11 mouse cellular contexts compared by ENCODE assay signal in genomic region chr11:116305423-116305822, GRCm38 (mm10). TPM values are rescaled to one million over a fixed set of nuclear protein-coding genes. Genes with fewer than 3 reads are reported as not detected.
DNase-seq lines count a peak whose midpoint lies in the region; ATAC-seq and TF ChIP-seq lines count a peak whose summit lies in the region.
"Had no signal": no experiment of that assay in that cellular context is flagged by ENCODE, and none has a peak within 500 bp of the region (broad histone marks: within the 10 kb centered on the region; RNA-seq: fewer than 3 reads in every experiment).

No protein-coding gene starts in this region.

- peaks cover 13% of the 10 kb centered on the region; the same call in 1 of the 2 replicates for H3K27me3 ChIP-seq in forebrain, embryonic 10.5 days (ENCODE audit: poor library complexity, severe bottlenecking)
- no peaks in the 10 kb centered on the region; the same call in 1 of the 2 replicates for H3K27me3 ChIP-seq in forebrain, embryonic 11.5 days (ENCODE audit: control insufficient read depth, insufficient read depth, low read length)
- no peaks in the 10 kb centered on the region for H3K27me3 ChIP-seq in neural tube, embryonic 11.5 days (ENCODE audit: control insufficient read depth, insufficient read depth, low read length)
- H3K27me3 ChIP-seq in liver, embryonic 13.5 days: no peaks in the 10 kb centered on the region
- no peaks in the 10 kb centered on the region for H3K27me3 ChIP-seq in stomach, postnatal 0 days (ENCODE audit: control insufficient read depth, insufficient read depth, low read length)

- peaks cover 13% of the 10 kb centered on the region for H3K4me1 ChIP-seq in forebrain, embryonic 10.5 days
- no peaks in the 10 kb centered on the region; the same call in 1 of the 2 replicates for H3K4me1 ChIP-seq in forebrain, embryonic 11.5 days (replicated peaks; ENCODE audit: control insufficient read depth, insufficient read depth, low read length)
- H3K4me1 ChIP-seq in neural tube, embryonic 11.5 days (ENCODE audit: control insufficient read depth, insufficient read depth, low read length): peaks cover 4% of the 10 kb centered on the region
- H3K4me1 ChIP-seq in liver, embryonic 13.5 days (replicated peaks): peaks cover 44% of the 10 kb centered on the region
- 0 out of 2 replicates have a peak, but pooled peaks cover 3% of the 10 kb centered on the region for H3K4me1 ChIP-seq in stomach, postnatal 0 days (replicated peaks; ENCODE audit: control insufficient read depth, insufficient read depth)

- H3K4me3 ChIP-seq in forebrain, embryonic 10.5 days: peak overlapping the region; percentile 82
- H3K4me3 ChIP-seq in forebrain, embryonic 11.5 days (ENCODE audit: low read depth, low read length): no peak overlapping the region; the same call in 1 of the 2 replicates
- no peak overlapping the region for H3K4me3 ChIP-seq in neural tube, embryonic 11.5 days (ENCODE audit: low read depth, low read length)
- peak overlapping the region; percentile 79; the same call in 1 of the 2 replicates for H3K4me3 ChIP-seq in liver, embryonic 13.5 days (replicated peaks)
- no peak overlapping the region for H3K4me3 ChIP-seq in stomach, postnatal 0 days (ENCODE audit: low read depth, low read length)

- no peak overlapping the region for H3K27ac ChIP-seq in forebrain, embryonic 10.5 days
- no peak overlapping the region for H3K27ac ChIP-seq in forebrain, embryonic 11.5 days (ENCODE audit: low read depth, low read length)
- no peak overlapping the region for H3K27ac ChIP-seq in neural tube, embryonic 11.5 days (ENCODE audit: low read depth, low read length)
- H3K27ac ChIP-seq in liver, embryonic 13.5 days: no peak overlapping the region
- no peak overlapping the region for H3K27ac ChIP-seq in stomach, postnatal 0 days (replicated peaks)

- no peak overlapping the region; the same call in 1 of the 2 replicates for H3K4me2 ChIP-seq in forebrain, embryonic 11.5 days (ENCODE audit: low read depth, low read length, severe bottlenecking)
- peak overlapping the region; percentile 56; the same call in 1 of the 2 replicates for H3K4me2 ChIP-seq in neural tube, embryonic 11.5 days (ENCODE audit: low read depth)
- peak overlapping the region; percentile 80 for H3K4me2 ChIP-seq in liver, embryonic 13.5 days
- peak overlapping the region; percentile 79; the same call in 1 of the 2 replicates for H3K4me2 ChIP-seq in stomach, postnatal 0 days (replicated peaks; ENCODE audit: low read depth)

- TF ChIP-seq EP300 in stomach, postnatal 0 days (optimal IDR thresholded peaks at IDR 0.05): no peak

- no peaks in the 10 kb centered on the region for H3K9me3 ChIP-seq in forebrain, embryonic 10.5 days
- no peaks in the 10 kb centered on the region for H3K9me3 ChIP-seq in forebrain, embryonic 11.5 days (ENCODE audit: control insufficient read depth, low read length)
- no peaks in the 10 kb centered on the region for H3K9me3 ChIP-seq in neural tube, embryonic 11.5 days (ENCODE audit: control insufficient read depth, low read length)
- H3K9me3 ChIP-seq in liver, embryonic 13.5 days (replicated peaks): no peaks in the 10 kb centered on the region
- H3K9me3 ChIP-seq in stomach, postnatal 0 days (ENCODE audit: control insufficient read depth, low read length): no peaks in the 10 kb centered on the region

- WGBS in forebrain, embryonic 10.5 days: 93% methylated on average over 2 of the region's 2 CpGs
- 96% methylated on average over 2 of the region's 2 CpGs for WGBS in forebrain, embryonic 11.5 days
- 97% methylated on average over 2 of the region's 2 CpGs for WGBS in neural tube, embryonic 11.5 days
- WGBS in liver, embryonic 13.5 days (ENCODE audit: insufficient replicate concordance): 93% methylated on average over 2 of the region's 2 CpGs
- 100% methylated on average over 2 of the region's 2 CpGs for WGBS in stomach, postnatal 0 days

- no peak for DNase-seq in forebrain, embryonic 10.5 days (ENCODE audit: extremely low spot score, low spot score)
- DNase-seq in forebrain, embryonic 11.5 days (ENCODE audit: low spot score): no peak
- DNase-seq in neural tube, embryonic 11.5 days (ENCODE audit: low spot score): no peak
- no peak for DNase-seq in neural tube, embryonic 10.5 days (ENCODE audit: extremely low spot score, low spot score)
- DNase-seq in liver, embryonic 13.5 days: no peak
- no peak for DNase-seq in stomach, postnatal 0 days (ENCODE audit: low spot score)
- DNase-seq in retina, postnatal 1 day: no peak
- no peak for DNase-seq in gastrocnemius, postnatal 10 days
- DNase-seq: adrenal gland, postnatal 10 days; B cell, adult 2 months; layer of hippocampus, adult 9-11 months had no signal

- no peak overlapping the region; the same call in 1 of the 2 replicates for H3K9ac ChIP-seq in forebrain, embryonic 11.5 days (ENCODE audit: low read length)
- H3K9ac ChIP-seq in neural tube, embryonic 11.5 days (ENCODE audit: low read length): no peak overlapping the region
- no peak overlapping the region; the same call in 1 of the 2 replicates for H3K9ac ChIP-seq in liver, embryonic 13.5 days
- H3K9ac ChIP-seq in stomach, postnatal 0 days (ENCODE audit: low read length): no peak overlapping the region

- peaks cover 49% of the 10 kb centered on the region for H3K36me3 ChIP-seq in forebrain, embryonic 10.5 days (replicated peaks)
- H3K36me3 ChIP-seq in forebrain, embryonic 11.5 days (ENCODE audit: control insufficient read depth, insufficient read depth, low read length): peaks cover 4% of the 10 kb centered on the region; the same call in 1 of the 2 replicates
- H3K36me3 ChIP-seq in neural tube, embryonic 11.5 days (ENCODE audit: control insufficient read depth, insufficient read depth, low read length): peaks cover 8% of the 10 kb centered on the region
- H3K36me3 ChIP-seq in liver, embryonic 13.5 days: peaks cover 43% of the 10 kb centered on the region
- H3K36me3 ChIP-seq in stomach, postnatal 0 days (ENCODE audit: control insufficient read depth, insufficient read depth, low read length): peaks cover 14% of the 10 kb centered on the region

- peak; percentile 14; the same call in 1 of the 2 replicates for TF ChIP-seq CTCF in stomach, postnatal 0 days (IDR thresholded peaks at IDR 0.05; ENCODE audit: low read depth)

- no peak for ATAC-seq in forebrain, embryonic 11.5 days (replicated peaks; ENCODE audit: low FRiP score)
- no peak for ATAC-seq in neural tube, embryonic 11.5 days (ENCODE audit: insufficient read depth, low FRiP score, low TSS enrichment)
- ATAC-seq in liver, embryonic 13.5 days (ENCODE audit: low read depth): no peak
- no peak for ATAC-seq in stomach, postnatal 0 days (ENCODE audit: low FRiP score, low TSS enrichment)

RNA-seq across cellular contexts. Expression of gene Exoc7, which starts 1.6 kb away (rescaled TPM):
- 56.5 and 60.5 TPM in 2 replicates for polyA plus RNA-seq in forebrain, embryonic 10.5 days (2016; fragmentation: Nextera tagmentation; extraction: Ambion mirVana)
- 67.8 and 71.1 TPM in 2 replicates for polyA plus RNA-seq in forebrain, embryonic 11.5 days (2014; fragmentation: Nextera tagmentation; extraction: Ambion mirVana)
- 74.3 and 75.5 TPM in 2 replicates for polyA plus RNA-seq in neural tube, embryonic 11.5 days (2014; fragmentation: Nextera tagmentation; extraction: Ambion mirVana)
- polyA plus RNA-seq in liver, embryonic 13.5 days (2015; fragmentation: Nextera tagmentation; extraction: Ambion mirVana): 21.3 and 25.1 TPM in 2 replicates
- 42.3 and 43.9 TPM in 2 replicates for polyA plus RNA-seq in stomach, postnatal 0 days (2015; fragmentation: Nextera tagmentation; extraction: Ambion mirVana)
- 10 to 100 TPM; 62.7 to 68.3 TPM for total RNA-seq in gastrocnemius, postnatal 10 days (2021)

RNA-seq across cellular contexts. Expression of gene Galr2, which starts 24.7 kb away (rescaled TPM):
- 0.07 TPM in 2 replicates for polyA plus RNA-seq in forebrain, embryonic 10.5 days (2016; fragmentation: Nextera tagmentation; extraction: Ambion mirVana)
- polyA plus RNA-seq in forebrain, embryonic 11.5 days (2014; fragmentation: Nextera tagmentation; extraction: Ambion mirVana): 0.27 TPM in 1 of 2 replicates, not detected in the other
- polyA plus RNA-seq in neural tube, embryonic 11.5 days (2014; fragmentation: Nextera tagmentation; extraction: Ambion mirVana): 0.49 and 0.70 TPM in 2 replicates
- 0.07 TPM in 1 of 2 replicates, not detected in the other for polyA plus RNA-seq in liver, embryonic 13.5 days (2015; fragmentation: Nextera tagmentation; extraction: Ambion mirVana)
- polyA plus RNA-seq in stomach, postnatal 0 days (2015; fragmentation: Nextera tagmentation; extraction: Ambion mirVana): 0.68 and 0.76 TPM in 2 replicates
- under 1 TPM; 0.66 to 0.84 TPM for total RNA-seq in gastrocnemius, postnatal 10 days (2021)

RNA-seq across cellular contexts. Expression of gene Foxj1, which starts 29.8 kb away (rescaled TPM):
- polyA plus RNA-seq in forebrain, embryonic 10.5 days (2016; fragmentation: Nextera tagmentation; extraction: Ambion mirVana): 3.3 and 4.4 TPM in 2 replicates
- 5.3 and 6.8 TPM in 2 replicates for polyA plus RNA-seq in forebrain, embryonic 11.5 days (2014; fragmentation: Nextera tagmentation; extraction: Ambion mirVana)
- 2.5 and 3.1 TPM in 2 replicates for polyA plus RNA-seq in neural tube, embryonic 11.5 days (2014; fragmentation: Nextera tagmentation; extraction: Ambion mirVana)
- 1.1 and 1.2 TPM in 2 replicates for polyA plus RNA-seq in liver, embryonic 13.5 days (2015; fragmentation: Nextera tagmentation; extraction: Ambion mirVana)
- polyA plus RNA-seq in stomach, postnatal 0 days (2015; fragmentation: Nextera tagmentation; extraction: Ambion mirVana): 0.19 and 0.40 TPM in 2 replicates
- total RNA-seq in gastrocnemius, postnatal 10 days (2021): under 1 TPM; 0.14 to 0.29 TPM

RNA-seq across cellular contexts. Expression of gene Srp68, which starts 31.4 kb away (rescaled TPM):
- polyA plus RNA-seq in forebrain, embryonic 10.5 days (2016; fragmentation: Nextera tagmentation; extraction: Ambion mirVana): 99.3 and 105 TPM in 2 replicates
- 81.2 and 83.6 TPM in 2 replicates for polyA plus RNA-seq in forebrain, embryonic 11.5 days (2014; fragmentation: Nextera tagmentation; extraction: Ambion mirVana)
- polyA plus RNA-seq in neural tube, embryonic 11.5 days (2014; fragmentation: Nextera tagmentation; extraction: Ambion mirVana): 83.5 and 87.4 TPM in 2 replicates
- 47.6 and 51.6 TPM in 2 replicates for polyA plus RNA-seq in liver, embryonic 13.5 days (2015; fragmentation: Nextera tagmentation; extraction: Ambion mirVana)
- 52.6 and 53.0 TPM in 2 replicates for polyA plus RNA-seq in stomach, postnatal 0 days (2015; fragmentation: Nextera tagmentation; extraction: Ambion mirVana)
- 10 to 100 TPM; 74.6 to 77.9 TPM for total RNA-seq in gastrocnemius, postnatal 10 days (2021)

Comparison
In these comparisons a context has a peak if more than half of its experiments do, and no peak if none do; other contexts are left out.
1. H3K4me3 ChIP-seq: peak in forebrain, embryonic 10.5 days (single experiment) and liver, embryonic 13.5 days (single experiment); none in forebrain, embryonic 11.5 days (single experiment), neural tube, embryonic 11.5 days (single experiment) and stomach, postnatal 0 days (single experiment).